Mouse (Mus musculus) right cerebral cortex, postnatal 36 days (tissue): ENCODE measurements around the gene Ccdc163.

Experiments
- DNase-seq, 2 experiments: peaks; one replicate each; pipeline ENCODE4 v3.0.0; 2022; ENCODE audit warnings: low spot score in 2 of 2, mixed read lengths in 1 of 2

Gene Ccdc163

DNA sequence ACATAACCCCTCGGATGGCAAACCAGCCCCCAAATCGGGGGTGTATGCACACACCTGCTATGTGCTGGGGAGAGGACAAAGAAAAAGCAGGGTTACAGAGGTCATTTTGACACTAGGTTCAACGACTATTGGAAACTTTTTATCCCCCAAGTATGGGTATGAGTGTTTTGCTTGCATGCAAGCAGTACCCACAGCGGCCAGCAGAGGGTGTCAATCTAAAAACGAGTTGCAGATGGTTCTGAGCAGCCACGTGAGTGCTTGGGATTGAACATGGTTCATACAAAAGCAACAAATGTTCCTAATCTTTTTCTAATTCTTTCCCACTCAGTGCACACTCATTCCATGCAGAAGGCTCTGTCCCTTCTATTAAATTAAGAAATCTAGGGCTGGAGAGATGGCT, 4.5 kb upstream of the Ccdc163 start:
- no peak for DNase-seq

DNA sequence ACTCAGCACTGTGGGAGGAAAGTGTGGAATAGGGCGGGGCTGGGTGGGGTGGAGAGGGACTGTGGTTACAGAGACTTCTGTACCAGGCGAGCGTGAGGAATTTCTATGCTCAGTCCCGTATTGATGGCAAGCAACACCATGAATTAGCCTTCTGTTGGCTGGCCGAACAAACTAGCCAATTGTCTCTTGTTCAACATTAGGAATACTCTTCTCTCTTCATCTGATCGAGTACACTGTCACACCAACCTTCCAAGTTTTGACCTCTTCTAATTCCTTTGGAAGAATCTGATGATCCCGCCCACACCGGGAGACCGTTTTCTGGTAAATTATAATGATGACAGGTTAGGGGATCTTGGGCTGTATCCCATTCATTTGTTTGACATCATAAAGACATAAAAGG, 643 bp upstream of the Ccdc163 start:
- DNase-seq = no peak

DNA sequence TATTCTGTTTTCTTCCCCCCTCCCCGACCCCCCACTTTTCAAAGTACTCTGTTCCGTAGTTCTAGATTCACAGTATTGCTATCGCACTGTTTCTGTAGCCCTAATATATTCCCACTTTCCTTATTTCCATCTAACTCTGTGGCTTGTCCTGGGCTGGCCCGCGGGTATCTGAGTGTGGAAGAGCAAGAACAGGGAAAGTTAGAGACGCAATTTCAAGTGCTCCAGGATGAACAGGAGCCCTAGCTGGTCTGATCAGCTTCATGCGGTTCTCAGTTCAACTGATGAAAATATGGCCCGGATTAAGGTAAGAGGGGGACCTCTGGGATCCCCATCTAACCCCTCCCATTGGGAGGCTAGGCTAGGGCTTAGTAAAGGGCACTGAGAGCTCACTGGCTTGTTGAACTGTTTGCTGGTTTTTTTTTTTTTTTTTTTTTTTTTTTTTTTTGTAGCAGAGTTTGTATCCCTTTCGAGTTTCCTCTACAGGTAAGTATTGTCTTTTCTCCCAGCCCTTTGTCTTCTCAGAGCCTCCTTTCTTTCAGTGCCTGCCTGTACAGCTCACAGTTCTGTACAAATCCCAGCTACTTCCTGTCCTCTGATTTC, 582 bp downstream of the Ccdc163 start:
- DNase-seq = no peak

DNA sequence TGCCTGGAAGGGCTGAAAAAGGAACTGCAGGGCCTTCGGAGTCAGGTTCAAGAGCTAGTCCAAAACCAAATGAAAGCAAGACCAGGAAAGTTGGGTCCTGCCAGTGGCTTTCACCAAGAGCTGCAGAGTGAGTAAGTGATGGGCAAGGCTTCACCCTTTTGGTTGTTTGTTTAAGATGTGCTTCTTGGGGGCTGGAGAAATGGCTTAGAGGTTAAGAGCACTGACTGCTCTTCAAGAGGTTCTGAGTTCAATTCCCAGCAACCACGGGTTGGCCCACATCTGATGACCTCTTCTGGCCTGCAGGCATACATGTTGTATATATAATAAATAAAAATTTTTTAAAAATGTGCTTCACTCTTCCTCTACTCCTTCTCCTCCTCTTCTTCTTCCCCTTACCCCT, 1.8 kb downstream of the Ccdc163 start:
- DNase-seq = no peak

DNA sequence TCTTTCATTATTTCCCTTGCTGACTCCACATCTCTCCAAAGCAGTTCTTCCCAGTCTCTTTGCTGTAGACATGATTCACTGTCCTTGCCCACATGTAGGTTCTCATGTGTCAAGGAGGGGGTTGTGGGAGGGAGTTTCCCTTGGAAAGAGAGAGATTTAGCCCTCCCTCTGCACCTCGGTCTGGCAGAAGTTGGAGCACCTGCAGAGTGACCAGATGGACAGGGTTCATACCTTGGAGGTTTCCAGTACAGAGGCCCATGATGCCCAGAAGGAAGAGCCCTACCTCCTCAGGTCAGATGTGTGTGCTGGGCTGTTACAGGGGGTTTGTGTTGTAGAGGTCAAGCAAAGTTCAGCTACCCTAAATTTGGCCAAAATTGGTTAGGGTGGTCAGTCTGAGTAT, 4.2 kb downstream of the Ccdc163 start:
- DNase-seq = no peak

DNA sequence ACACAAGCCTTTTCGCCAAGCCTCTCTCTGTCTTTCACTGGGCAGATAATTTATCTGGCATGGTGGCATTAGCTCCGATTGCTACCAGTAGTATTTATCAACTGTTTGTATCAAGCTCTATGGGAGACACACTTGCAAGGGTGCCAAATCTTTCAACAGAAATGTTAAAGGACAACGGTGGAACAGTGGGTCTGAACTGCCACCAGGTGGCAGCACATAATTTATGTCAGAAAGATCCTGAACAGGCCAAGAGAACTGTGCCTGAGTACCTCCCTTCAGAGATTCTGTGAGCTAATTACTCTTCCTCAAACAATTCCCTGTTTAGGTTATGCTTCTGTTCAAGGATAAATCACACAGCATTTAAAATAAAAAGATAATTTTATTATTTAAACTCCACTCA, 11.1 kb downstream of the Ccdc163 start:
- peak; percentile 24 to 56 for DNase-seq

DNA sequence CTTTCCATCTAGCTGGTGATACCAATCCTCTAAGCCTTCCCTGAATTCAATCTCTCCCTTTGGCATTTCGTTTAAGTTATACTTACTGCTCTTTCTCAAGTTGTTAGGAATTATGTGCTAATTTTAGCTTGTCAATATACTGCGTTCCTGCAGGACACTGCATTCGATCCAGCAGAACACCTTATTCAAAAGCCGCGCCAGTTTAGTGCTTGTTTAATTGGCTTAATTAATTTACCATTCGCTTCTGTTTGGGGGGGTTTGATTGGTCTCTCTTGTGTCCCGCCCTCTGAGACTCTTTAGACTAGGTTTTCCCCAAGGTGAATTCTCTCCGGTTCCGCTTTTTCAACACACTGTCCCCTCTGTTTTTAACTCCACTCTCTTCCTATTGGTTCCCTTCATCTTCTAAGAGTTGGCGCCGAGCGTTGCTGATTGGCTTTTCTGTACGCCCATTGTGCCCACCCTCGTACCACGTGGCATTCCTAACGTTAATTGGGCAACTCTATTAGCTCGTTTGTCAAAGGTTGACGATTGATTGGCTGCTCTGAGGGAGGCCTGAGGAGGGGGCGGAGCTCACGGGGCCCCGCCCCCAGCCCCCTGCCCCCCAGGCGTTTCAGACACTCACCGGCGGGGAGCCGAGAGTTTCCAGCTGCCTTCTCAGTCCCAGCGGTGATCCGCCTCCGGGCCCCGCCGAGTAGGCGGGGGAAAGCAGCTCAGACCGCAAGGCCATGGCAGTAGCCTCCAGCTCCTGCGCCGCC, 12.2 kb downstream of the Ccdc163 start, which contains the start of gene Tesk2:
Gene Tesk2 (plus strand): TSS at position 606 of the 755 bp plus-strand sequence.
- peak; percentile 93 to 96 for DNase-seq

DNA sequence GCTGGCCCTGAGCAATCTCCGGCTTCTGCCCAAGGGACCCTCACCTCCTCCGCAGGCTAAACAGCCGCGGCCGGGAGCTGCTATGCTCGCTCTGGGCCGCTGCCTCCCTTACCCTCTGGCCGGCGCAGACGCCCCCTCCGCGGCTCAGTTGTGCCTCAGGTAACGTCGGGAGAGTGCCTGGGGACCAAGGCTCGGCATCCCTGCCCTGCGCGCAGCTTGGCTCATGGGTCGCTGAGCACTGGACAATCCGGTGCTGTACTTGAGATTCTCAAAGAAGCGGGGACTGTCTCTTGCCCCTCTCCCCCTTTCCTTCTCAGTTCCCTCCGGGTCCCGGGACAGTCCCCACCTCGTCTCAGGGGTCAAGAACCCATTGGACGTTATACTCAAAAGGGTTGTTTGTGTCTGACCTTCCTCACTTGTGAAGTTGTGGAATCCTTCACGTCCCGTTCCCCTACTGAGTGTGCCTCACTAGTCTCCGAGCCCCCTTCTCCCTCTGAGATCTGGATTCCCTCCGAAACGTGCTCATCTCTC, 12.9 kb downstream of the Ccdc163 start:
- DNase-seq = no peak

DNA sequence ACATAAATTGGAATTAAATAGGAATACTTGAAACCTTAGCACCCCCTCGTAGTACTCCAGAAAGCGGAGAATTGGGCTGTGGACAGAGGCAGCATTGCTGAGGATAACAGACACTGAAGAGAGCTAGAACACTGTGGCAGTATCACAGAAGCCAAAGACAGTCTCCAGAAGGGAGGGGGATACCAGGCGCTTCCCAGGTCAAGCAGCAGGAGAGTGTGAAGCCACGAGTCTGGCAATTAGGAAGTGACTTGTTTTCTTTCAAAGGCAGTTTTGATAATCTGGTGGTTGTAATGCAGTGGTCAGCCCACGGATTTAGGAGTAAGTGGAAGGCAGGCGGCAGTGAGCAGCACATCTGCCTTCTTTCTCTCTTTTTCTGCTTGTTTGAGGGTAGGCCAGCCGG, 13.9 kb downstream of the Ccdc163 start:
- no peak for DNase-seq

DNA sequence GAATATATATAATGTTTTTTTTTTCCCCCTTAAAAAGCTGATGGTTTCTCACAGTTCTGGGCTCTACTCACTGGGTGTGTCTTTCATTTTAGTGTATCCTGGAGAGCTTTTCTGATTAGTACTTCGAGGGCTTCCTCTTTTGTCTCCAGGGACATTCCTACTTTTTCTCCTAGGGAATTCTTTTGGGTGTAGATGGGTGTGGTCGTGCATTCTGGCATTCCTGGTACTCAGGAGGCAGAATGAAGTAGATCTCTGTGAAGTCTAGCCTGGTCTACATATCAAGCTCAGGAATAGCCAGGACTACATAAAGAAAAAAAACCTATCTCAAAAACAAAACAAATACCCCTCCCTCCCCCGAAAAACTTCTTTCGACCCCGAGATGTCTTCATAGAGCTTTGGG, 17.1 kb downstream of the Ccdc163 start:
- no peak for DNase-seq

DNA sequence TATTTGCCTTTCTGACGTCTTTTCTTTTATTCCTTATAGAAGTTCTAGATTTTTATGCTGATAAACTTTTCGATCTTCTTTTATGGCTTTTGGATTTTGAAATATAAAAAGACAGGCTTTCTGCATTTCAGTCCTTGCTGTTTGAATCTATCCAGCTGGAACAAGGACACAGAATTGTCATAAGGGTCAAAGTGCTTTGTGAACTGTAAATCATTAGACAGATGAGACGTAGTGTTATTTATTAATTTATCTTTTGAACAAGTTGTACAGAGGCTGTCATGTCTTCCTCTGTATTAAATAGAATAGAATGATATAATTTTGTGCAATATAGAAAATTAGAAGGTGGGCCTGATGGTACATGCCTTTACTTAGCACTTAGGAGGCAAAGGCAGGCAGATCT, 19.1 kb downstream of the Ccdc163 start:
- DNase-seq = no peak

DNA sequence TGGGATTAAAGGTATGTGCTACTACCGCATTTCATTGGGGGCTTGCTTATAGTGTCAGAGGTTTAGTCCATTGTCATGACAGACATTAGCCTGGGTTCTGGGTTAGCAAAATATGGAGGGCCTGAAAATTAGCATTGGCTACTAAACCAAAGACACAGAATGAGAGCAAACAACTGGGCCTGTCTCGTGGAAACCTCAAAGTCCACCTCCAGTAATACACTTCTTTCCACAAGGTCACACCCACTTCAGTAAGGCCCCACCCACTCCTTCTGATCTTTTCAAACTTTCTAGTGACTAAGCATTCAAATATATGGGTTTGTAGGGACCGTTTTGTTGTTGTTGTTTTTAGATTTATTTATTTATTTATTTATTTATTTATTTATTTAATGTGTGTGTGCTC, 21.2 kb downstream of the Ccdc163 start:
- DNase-seq = no peak

DNA sequence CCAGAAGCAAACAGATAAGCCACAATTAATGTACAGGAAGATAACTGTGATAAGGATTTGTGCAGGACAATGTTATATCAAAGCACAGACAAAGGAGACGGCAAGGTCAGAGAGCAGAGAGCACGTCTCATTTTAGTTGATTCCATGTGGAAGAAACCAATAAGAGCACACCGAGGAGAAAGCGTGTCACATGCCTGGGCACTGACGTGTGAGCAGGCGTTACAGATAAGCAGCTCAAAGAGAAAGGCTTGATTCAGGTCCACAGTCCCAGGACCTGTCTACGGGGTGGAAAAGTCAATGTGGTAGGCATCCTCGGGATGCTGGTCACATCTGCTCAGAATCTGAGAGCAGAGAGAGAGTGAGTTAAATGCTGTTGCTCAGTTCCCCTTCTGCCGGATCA, 22.8 kb downstream of the Ccdc163 start:
- no peak for DNase-seq

DNA sequence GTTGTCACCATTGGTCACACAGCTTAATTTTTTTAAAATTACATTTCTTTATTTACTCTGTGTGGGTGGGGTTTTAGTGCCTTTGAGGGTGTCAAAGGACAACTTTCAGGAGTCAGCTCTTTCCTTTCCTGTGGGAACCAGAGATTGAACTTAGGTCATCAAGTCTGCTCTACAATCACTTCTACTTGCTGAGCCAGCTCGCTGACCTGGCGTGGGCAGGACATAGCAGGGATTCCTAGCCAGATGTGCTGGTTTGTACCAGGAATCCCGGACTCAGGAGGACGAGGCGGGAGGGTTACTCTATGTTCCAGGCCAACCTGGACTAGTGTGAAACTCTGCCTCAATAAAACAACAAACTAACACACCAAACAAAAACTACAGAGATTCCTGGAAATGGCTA, 24.0 kb downstream of the Ccdc163 start:
- DNase-seq = no peak

DNA sequence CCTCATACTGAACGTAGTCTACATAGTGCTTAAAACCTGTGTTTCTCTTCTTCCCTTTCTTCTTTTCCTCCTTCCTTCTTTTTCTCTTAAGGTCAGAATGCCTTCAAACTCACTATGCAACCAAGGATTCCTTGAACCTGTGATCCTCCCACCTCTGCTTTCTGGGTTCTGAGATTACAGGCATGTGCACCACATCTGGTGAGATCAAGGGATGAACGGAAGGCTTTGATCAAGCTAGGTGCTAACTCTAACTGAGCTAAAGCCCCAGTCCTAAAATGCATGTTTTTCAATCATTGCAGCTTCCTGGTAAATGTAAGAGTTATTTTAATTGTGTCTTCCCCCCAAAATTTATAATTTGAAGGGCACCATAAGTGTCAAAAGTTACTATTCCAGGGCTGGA, 26.7 kb downstream of the Ccdc163 start:
- DNase-seq = no peak

DNA sequence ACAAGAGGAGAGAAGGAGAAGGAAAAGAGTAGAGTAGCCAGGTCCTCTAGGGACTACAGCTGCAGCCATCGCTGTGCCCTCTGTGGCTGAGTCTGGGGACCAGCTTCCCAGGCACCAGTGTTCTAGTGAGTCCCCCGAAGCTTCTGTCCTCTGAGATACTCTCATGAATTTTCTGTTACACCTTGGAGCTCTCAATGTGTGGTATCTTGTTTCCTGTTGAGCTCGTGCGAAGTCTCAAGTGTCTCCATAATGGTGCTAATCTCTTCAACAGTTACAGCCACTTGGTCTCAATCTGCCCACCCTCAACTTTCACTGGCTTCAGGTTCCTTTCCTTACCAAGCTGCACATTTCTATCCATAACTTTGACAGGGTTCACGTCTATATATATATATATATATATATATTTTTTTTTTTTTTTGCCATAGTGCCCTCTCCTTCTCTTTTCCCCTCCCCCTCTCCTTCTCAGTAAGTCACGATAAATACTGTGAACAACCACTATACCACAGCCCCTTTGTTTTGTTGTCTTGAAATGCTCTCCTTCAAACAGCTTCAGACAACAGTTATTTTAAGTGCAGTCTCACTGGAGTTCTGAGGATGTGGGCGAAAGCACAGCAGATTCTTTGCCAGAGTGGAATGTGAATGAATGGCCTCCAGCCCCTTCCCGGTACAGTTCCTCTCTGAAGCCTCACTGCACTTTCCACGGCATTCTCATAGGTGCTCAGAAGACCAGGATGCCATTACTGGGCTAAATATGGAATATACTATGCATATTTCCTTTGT, 30.9 kb downstream of the Ccdc163 start:
- DNase-seq = no peak

DNA sequence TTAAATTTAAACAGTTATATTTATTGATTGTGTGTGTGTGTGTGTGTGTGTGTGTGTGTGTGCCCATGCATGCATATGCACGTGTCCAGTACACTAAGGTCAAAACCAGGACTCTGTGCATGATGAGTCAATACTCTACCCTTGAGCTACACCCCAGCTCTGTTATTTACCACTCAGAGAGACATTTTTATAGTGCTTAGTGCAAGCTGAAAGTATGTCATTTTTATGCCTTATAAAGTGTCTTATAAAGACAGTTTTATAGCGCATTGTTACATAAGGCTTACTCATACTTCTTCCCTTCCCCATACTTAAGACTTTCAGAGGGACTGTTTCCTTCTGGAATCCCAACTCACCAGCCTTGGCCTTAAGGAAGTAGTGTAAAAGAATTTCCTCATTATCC, 41.4 kb downstream of the Ccdc163 start:
- DNase-seq = no peak

DNA sequence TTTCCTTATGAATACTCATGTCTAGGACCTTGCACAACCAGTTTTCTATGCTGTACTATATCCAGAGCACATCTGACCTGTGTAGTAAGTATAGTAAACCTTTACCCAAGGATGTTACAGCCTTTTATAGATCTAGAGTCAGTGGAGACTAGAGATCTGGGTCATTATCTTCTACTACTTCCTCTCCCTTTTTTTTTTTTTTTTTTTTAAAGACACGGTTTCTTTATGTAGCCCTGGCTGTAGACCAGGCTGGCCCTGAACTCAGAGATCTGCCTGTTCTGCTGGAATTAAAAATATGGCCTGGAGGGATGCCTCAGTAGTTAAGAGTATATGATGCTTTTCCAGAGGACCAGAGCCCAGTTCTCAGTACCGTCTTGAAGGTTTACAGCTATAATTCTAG, 53.6 kb downstream of the Ccdc163 start:
- DNase-seq = no peak

DNA sequence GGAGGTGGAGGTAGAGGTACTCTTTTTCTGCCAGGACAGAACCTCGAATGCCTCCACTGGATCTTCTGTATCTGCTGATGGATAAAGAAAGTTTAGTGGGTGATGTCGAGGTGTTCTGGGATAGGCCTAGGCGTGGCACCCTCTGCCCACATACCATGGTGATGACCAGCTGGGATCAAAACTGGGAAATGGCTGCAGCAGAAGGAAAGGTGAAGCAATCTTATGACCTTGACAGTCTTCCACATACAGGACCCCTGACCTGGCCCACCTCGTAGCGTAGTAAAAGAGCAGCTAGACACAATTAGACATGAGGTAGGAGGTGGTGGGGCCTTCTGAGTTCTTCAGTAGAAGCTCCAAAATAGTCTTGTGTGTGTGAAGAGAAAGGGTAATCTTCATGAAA, 55.7 kb downstream of the Ccdc163 start:
- no peak for DNase-seq

DNA sequence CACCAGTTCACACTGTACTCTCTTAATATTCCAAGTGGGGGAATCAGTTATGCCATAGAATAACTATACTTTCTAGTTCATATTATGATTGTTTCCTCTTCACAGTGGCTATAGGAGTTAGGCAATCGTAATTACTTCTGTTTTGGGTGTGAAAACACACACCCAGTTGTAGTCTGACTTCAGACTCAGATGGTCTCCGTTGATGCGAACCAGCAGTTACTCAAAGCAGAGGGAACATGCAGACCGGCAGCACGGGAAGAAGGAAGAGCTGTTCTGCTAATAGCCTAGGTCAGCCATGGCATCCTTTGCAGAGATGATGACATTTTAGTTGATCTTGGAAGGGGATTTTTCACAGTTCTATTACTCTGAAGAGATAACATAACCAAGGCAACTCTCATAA, 60.2 kb downstream of the Ccdc163 start:
- no peak for DNase-seq

DNA sequence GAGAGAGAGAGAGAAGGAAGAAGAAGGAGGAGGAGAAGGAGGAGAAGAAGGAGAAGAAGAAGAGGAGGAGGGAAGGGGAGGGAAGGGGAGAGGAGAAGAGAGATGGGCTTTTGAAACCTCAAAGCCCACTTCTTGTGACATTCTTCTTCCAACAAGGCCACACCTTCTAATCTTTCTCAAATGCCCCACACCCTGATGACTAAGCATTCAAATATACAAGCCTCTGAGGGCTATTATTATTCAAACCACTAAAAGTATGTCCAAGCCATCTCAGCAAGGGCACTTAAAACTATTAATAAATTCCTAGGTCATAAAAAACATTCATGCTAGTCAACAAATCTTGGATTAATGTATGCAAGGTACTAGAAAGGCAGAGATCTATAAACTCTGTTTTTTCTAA, 60.8 kb downstream of the Ccdc163 start:
- DNase-seq = no peak

DNA sequence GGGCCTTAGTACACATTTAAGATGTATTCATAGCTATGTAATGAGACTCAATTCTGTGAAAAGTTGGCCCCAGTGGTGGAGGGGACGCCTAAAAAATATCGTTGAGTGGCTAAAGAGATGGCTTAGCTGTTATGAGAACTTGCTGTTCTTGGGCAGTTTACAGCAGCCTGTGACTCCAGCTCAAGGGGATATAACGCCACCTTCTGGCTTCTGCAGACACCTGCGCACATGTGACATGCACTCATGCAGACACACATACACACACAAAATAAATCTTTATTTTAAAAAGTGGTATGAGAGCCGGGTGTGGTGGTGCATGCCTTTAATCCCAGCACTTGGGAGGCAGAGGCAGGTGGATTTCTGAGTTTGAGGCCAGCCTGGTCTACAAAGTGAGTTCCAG, 68.1 kb downstream of the Ccdc163 start:
- DNase-seq = no peak

DNA sequence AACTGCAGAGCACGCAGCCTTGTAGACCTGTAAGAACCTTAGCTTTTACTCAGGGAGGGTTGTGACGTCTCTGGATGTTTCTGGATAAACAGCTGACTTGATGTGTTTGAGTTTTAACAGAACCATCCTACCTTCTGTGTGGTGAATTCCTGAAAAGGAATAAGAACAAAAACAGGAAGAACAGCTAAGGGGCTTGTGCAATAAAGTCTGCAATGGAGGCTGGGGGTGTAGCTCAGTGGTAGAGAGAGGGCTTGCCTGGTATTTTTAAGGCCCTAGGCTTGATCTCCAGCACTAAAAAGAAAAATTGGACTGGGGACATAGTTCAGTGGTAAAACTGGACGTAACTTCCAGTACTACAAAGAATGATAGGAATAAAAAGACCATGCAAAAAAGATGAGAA, 68.8 kb downstream of the Ccdc163 start:
- DNase-seq = no peak
